Mouse (Mus musculus) lung, embryonic 14.5 days (tissue): ENCODE measurements around the gene Tulp2. TPM values are rescaled to one million over a fixed set of nuclear protein-coding genes. Genes with fewer than 3 reads are reported as not detected.

Experiments
- ATAC-seq: fragments of 200-750 bp; cut with Nextera tagmentation; 2 replicates; pipeline ENCODE4 v1.8.0; 2017; ENCODE audit warnings: mild to moderate bottlenecking, moderate TSS enrichment, moderate library complexity; ENCODE audit not compliant: insufficient read depth
- DNase-seq: peaks from one replicate; pipeline ENCODE4 v3.0.0-alpha.2; 2015
- H3K27ac ChIP-seq: fragments of 300-500 bp; sonication (generic); 2 replicates; pipeline ENCODE4 v1.5.1; 2014; ENCODE audit warnings: low read depth, mild to moderate bottlenecking, moderate library complexity
- H3K27me3 ChIP-seq: fragments of 300-500 bp; sonication (generic); 2 replicates; pipeline ENCODE4 v1.6.1; 2014; ENCODE audit warnings: low read length, control low read depth; ENCODE audit not compliant: insufficient read depth
- H3K36me3 ChIP-seq: fragments of 300-500 bp; sonication (generic); 2 replicates; pipeline ENCODE4 v1.6.1; 2014; ENCODE audit warnings: control low read depth; ENCODE audit not compliant: insufficient read depth
- H3K4me1 ChIP-seq: fragments of 300-500 bp; sonication (generic); 2 replicates; pipeline ENCODE4 v1.6.1; 2014; ENCODE audit warnings: antibody characterized with exemption, control low read depth; ENCODE audit not compliant: insufficient read depth
- H3K4me2 ChIP-seq: fragments of 300-500 bp; sonication (generic); 2 replicates; pipeline ENCODE4 v1.6.1; 2014; ENCODE audit warnings: mild to moderate bottlenecking
- H3K4me3 ChIP-seq: fragments of 300-500 bp; sonication (generic); 2 replicates; pipeline ENCODE4 v1.5.1; 2014; ENCODE audit warnings: low read depth, low read length
- H3K9ac ChIP-seq: fragments of 300-500 bp; sonication (generic); 2 replicates; pipeline ENCODE4 v1.6.1; 2014
- H3K9me3 ChIP-seq: fragments of 300-500 bp; sonication (generic); 2 replicates; pipeline ENCODE4 v1.6.1; 2016; ENCODE audit warnings: low read depth, low read length, control low read depth
- CTCF ChIP-seq: IDR thresholded peaks from 2 replicates; pipeline ENCODE4 v1.5.1; 2016; ENCODE audit warnings: antibody characterized with exemption, low read depth
- WGBS: fragments of 180-500 bp; shearing (Covaris S2); extraction: QIAGEN DNeasy Blood & Tissue Kit; methylation state at CpG from one replicate; pipeline ENCODE4 v1.1.7; 2014; 5-methylcytosine and 5-hydroxymethylcytosine counted together
- microRNA-seq: library from miRNA; unstranded; fragments of <30 nt; microRNA quantifications from one replicate; pipeline ENCODE4, GENCODE M21; 2016; ENCODE audit warnings: borderline number of aligned reads
- polyA plus RNA-seq: library from polyadenylated mRNA; unstranded; fragments of >200 nt; fragmentation: Nextera tagmentation; extraction: Ambion mirVana; gene quantifications from 2 replicates; pipeline ENCODE4 v1.2.1, GENCODE M21; 2014

Gene Tulp2
- polyA plus RNA-seq, 1 experiment from 2014 or later, result 0.86 TPM

GRCm38 (mm10) chr7:45567112-45567779 lies 85.6 kb downstream of the Tulp2 start:
- WGBS, result 68% methylated on average over 8 of the region's 8 CpGs
- Histone ChIP-seq H3K4me1 (peaks cover 3% of the 10 kb centered on the region; the same call in 1 of the 2 replicates), H3K27me3 (no peaks in the 10 kb centered on the region), H3K36me3 (no peaks in the 10 kb centered on the region), H3K9ac (no peak overlapping the region), H3K27ac (no peak overlapping the region; the same call in 1 of the 2 replicates), H3K4me2 (peak overlapping the region; percentile 77), H3K9me3 (no peaks in the 10 kb centered on the region), H3K4me3 (peak overlapping the region; percentile 44)
- no peak for ATAC-seq
- DNase-seq, result no peak
- no peak for TF ChIP-seq CTCF

GRCm38 (mm10) chr7:45567780-45568516 lies 86.3 kb downstream of the Tulp2 start:
- no peaks in the 10 kb centered on the region for H3K9me3 ChIP-seq
- TF ChIP-seq CTCF, result no peak
- under 1% methylated on average over 24 of the region's 24 CpGs for WGBS
- peak overlapping the region; percentile 84 for H3K27ac ChIP-seq
- H3K9ac ChIP-seq, result peak overlapping the region; percentile 47
- H3K4me1 ChIP-seq, result peaks cover 3% of the 10 kb centered on the region; the same call in 1 of the 2 replicates
- H3K27me3 ChIP-seq, result no peaks in the 10 kb centered on the region
- H3K36me3 ChIP-seq, result no peaks in the 10 kb centered on the region
- H3K4me2 ChIP-seq, result peak overlapping the region; percentile 77
- ATAC-seq (peak; percentile 97), DNase-seq (peak; percentile 98)
- peak overlapping the region; percentile 44 for H3K4me3 ChIP-seq

GRCm38 (mm10) chr7:45568601-45569473 lies 87.2 kb downstream of the Tulp2 start:
- H3K27me3 ChIP-seq, result no peaks in the 10 kb centered on the region
- H3K27ac ChIP-seq, result peak overlapping the region; percentile 87
- H3K4me3 ChIP-seq, result peak overlapping the region; percentile 44
- peak overlapping the region; percentile 77 for H3K4me2 ChIP-seq
- no peaks in the 10 kb centered on the region for H3K9me3 ChIP-seq
- 0 out of 2 replicates have a peak, but pooled peaks cover 3% of the 10 kb centered on the region for H3K36me3 ChIP-seq
- peaks cover 3% of the 10 kb centered on the region; the same call in 1 of the 2 replicates for H3K4me1 ChIP-seq
- ATAC-seq (no peak), DNase-seq (no peak)
- no peak for TF ChIP-seq CTCF
- H3K9ac ChIP-seq, result peak overlapping the region; percentile 47
- 70% methylated on average over 10 of the region's 10 CpGs for WGBS

GRCm38 (mm10) chr7:45570103-45570741 lies 88.5 kb downstream of the Tulp2 start, which contains the start of gene Bcat2:
Bcat2 (plus strand) TSS chr7:45570153.
- Histone ChIP-seq H3K9me3 (no peaks in the 10 kb centered on the region), H3K36me3 (peaks cover 6% of the 10 kb centered on the region; the same call in 1 of the 2 replicates), H3K4me1 (peaks cover 3% of the 10 kb centered on the region; the same call in 1 of the 2 replicates), H3K27me3 (no peaks in the 10 kb centered on the region), H3K9ac (peak within 1 kb of the TSS; percentile 81), H3K27ac (peak within 1 kb of the TSS; percentile 87), H3K4me3 (peak within 1 kb of the TSS; percentile 78), H3K4me2 (peak within 1 kb of the TSS; percentile 85)
- TF ChIP-seq CTCF, result no peak
- ATAC-seq (peak; percentile 69), DNase-seq (peak; percentile 79)
- WGBS, result under 1% methylated on average over 42 of the region's 42 CpGs

- TF ChIP-seq CTCF, result no peak
- Histone ChIP-seq H3K27ac (no peak overlapping the region), H3K36me3 (peaks cover 23% of the 10 kb centered on the region), H3K4me1 (peaks cover 3% of the 10 kb centered on the region; the same call in 1 of the 2 replicates), H3K4me3 (no peak overlapping the region), H3K27me3 (no peaks in the 10 kb centered on the region), H3K4me2 (peak overlapping the region; percentile 85; the same call in 1 of the 2 replicates), H3K9ac (no peak overlapping the region), H3K9me3 (no peaks in the 10 kb centered on the region)
- no peak for DNase-seq
- 36% methylated on average over 1 of the region's 1 CpGs for WGBS
- ATAC-seq, result no peak
Measured at GRCm38 (mm10) chr7:45571966-45572365, 90.3 kb downstream of the Tulp2 start.

Small RNA genes within 50 kb of the gene (microRNA-seq; reads per million reads assigned to microRNA genes)
- not detected for gene Gm22133

Other genes starting within 250 kb of the Tulp2 start
- 2.1 and 2.9 TPM in 2 replicates for gene Cd37, start 242.8 kb upstream of the Tulp2 start, polyA plus RNA-seq
- gene Slc6a16, start 240.8 kb upstream of the Tulp2 start, polyA plus RNA-seq, result not detected in 2 replicates
- not detected in 2 replicates for gene Slc6a21, start 204.4 kb upstream of the Tulp2 start, polyA plus RNA-seq
- gene Trpm4, start 148.1 kb upstream of the Tulp2 start, polyA plus RNA-seq, result 11.4 and 15.7 TPM in 2 replicates
- 0.58 and 1.2 TPM in 2 replicates for gene Hrc, start 146.6 kb upstream of the Tulp2 start, polyA plus RNA-seq
- gene Ppfia3, start 114.9 kb upstream of the Tulp2 start, polyA plus RNA-seq, result 3.1 and 3.2 TPM in 2 replicates
- 0.30 and 0.87 TPM in 2 replicates for gene Lin7b, start 111.3 kb upstream of the Tulp2 start, polyA plus RNA-seq
- 74.0 and 88.2 TPM in 2 replicates for gene Snrnp70, start 86.1 kb upstream of the Tulp2 start, polyA plus RNA-seq
- gene Kcna7, start 76.2 kb upstream of the Tulp2 start, polyA plus RNA-seq, result 0.08 TPM in 1 of 2 replicates, not detected in the other
- 1.9 and 2.2 TPM in 2 replicates for gene Ntf5, start 68.2 kb upstream of the Tulp2 start, polyA plus RNA-seq
- not detected in 2 replicates for gene Lhb, start 61.1 kb upstream of the Tulp2 start, polyA plus RNA-seq
- gene Gys1, start 47.0 kb upstream of the Tulp2 start, polyA plus RNA-seq, result 35.7 and 36.0 TPM in 2 replicates
- gene Ruvbl2, start 43.8 kb upstream of the Tulp2 start, polyA plus RNA-seq, result 163 and 173 TPM in 2 replicates
- 4,463 and 4,749 TPM in 2 replicates for gene Ftl1, start 22.0 kb upstream of the Tulp2 start, polyA plus RNA-seq
- 135 and 139 TPM in 2 replicates for gene Bax, start 15.0 kb upstream of the Tulp2 start, polyA plus RNA-seq
- gene Gm45808, start 4.9 kb downstream of the Tulp2 start, polyA plus RNA-seq, result not detected in 2 replicates
- gene Dhdh, start 6.9 kb downstream of the Tulp2 start, polyA plus RNA-seq, result 3.0 and 3.3 TPM in 2 replicates
- gene Nucb1, start 28.5 kb downstream of the Tulp2 start, polyA plus RNA-seq, result 194 and 201 TPM in 2 replicates
- 15.6 and 17.5 TPM in 2 replicates for gene Ppp1r15a, start 44.4 kb downstream of the Tulp2 start, polyA plus RNA-seq
- 1.9 and 2.1 TPM in 2 replicates for gene Plekha4, start 44.5 kb downstream of the Tulp2 start, polyA plus RNA-seq
- 0.57 and 0.66 TPM in 2 replicates for gene Hsd17b14, start 73.0 kb downstream of the Tulp2 start, polyA plus RNA-seq
- 48.9 and 53.4 TPM in 2 replicates for gene Bcat2, start 88.3 kb downstream of the Tulp2 start, polyA plus RNA-seq
- gene Fgf21, start 133.6 kb downstream of the Tulp2 start, polyA plus RNA-seq, result not detected in 2 replicates
- 0.13 and 0.58 TPM in 2 replicates for gene Fut1, start 135.4 kb downstream of the Tulp2 start, polyA plus RNA-seq
- gene Izumo1, start 139.9 kb downstream of the Tulp2 start, polyA plus RNA-seq, result 0.28 and 0.35 TPM in 2 replicates
- 29.4 and 35.3 TPM in 2 replicates for gene Rasip1, start 145.6 kb downstream of the Tulp2 start, polyA plus RNA-seq
- 8.1 and 9.2 TPM in 2 replicates for gene Mamstr, start 158.1 kb downstream of the Tulp2 start, polyA plus RNA-seq
- 0.22 and 0.75 TPM in 2 replicates for gene Fut2, start 184.5 kb downstream of the Tulp2 start, polyA plus RNA-seq
- 0.28 and 0.30 TPM in 2 replicates for gene Ntn5, start 202.1 kb downstream of the Tulp2 start, polyA plus RNA-seq
- 0.08 TPM in 1 of 2 replicates, not detected in the other for gene Sec1, start 212.5 kb downstream of the Tulp2 start, polyA plus RNA-seq
- 2.0 and 4.3 TPM in 2 replicates for gene Car11, start 218.0 kb downstream of the Tulp2 start, polyA plus RNA-seq
- gene Dbp, start 223.2 kb downstream of the Tulp2 start, polyA plus RNA-seq, result 2.1 TPM in 2 replicates
- gene Rpl18, start 233.6 kb downstream of the Tulp2 start, polyA plus RNA-seq, result 1,245 and 1,303 TPM in 2 replicates
- 21.9 and 23.8 TPM in 2 replicates for gene Sphk2, start 236.1 kb downstream of the Tulp2 start, polyA plus RNA-seq
- gene Fam83e, start 239.3 kb downstream of the Tulp2 start, polyA plus RNA-seq, result 0.92 and 1.1 TPM in 2 replicates
- not detected in 2 replicates for gene Spaca4, start 243.9 kb downstream of the Tulp2 start, polyA plus RNA-seq